Mouse (Mus musculus) thymus, postnatal 25 days (tissue): ENCODE data around the gene Cenps.
"Not testable (repeated sequence)": the region's sequence is repeated elsewhere in the genome, so short reads cannot be mapped to it uniquely, and the experiment has no call there.

ENCODE experiments used
- DNase-seq: peaks from one replicate; pipeline ENCODE4 v3.0.0; 2022

Gene Cenps

GRCm38 (mm10) chr4:149155711-149156110 lies 18.3 kb upstream of the Cenps start:
- no peak for DNase-seq

- no peak for DNase-seq
These were observed 17.4 kb upstream of the Cenps start for GRCm38 (mm10) chr4:149154859-149155258.

GRCm38 (mm10) chr4:149150721-149151120 lies 13.3 kb upstream of the Cenps start:
- no peak for DNase-seq

GRCm38 (mm10) chr4:149150256-149150655 lies 12.8 kb upstream of the Cenps start:
- no peak for DNase-seq

GRCm38 (mm10) chr4:149149611-149150010 lies 12.2 kb upstream of the Cenps start:
- no peak for DNase-seq

- no peak for DNase-seq
These were observed 11.8 kb upstream of the Cenps start for GRCm38 (mm10) chr4:149149196-149149595.

GRCm38 (mm10) chr4:149148084-149148483 lies 10.7 kb upstream of the Cenps start:
- DNase-seq: no peak

- peak; percentile 10 for DNase-seq
These were observed 10.1 kb upstream of the Cenps start for GRCm38 (mm10) chr4:149147528-149147927.

- DNase-seq: no peak
These were observed 7.7 kb upstream of the Cenps start for GRCm38 (mm10) chr4:149145151-149145550.

GRCm38 (mm10) chr4:149144459-149144858 lies 7.0 kb upstream of the Cenps start:
- DNase-seq: peak; percentile 81

GRCm38 (mm10) chr4:149143594-149143993 lies 6.2 kb upstream of the Cenps start:
- DNase-seq: no peak

GRCm38 (mm10) chr4:149138515-149138914 lies 1.1 kb upstream of the Cenps start:
- no peak for DNase-seq

- DNase-seq: no peak
These were observed 1.1 kb downstream of the Cenps start for GRCm38 (mm10) chr4:149136116-149136850.

GRCm38 (mm10) chr4:149133395-149133794 lies 4.0 kb downstream of the Cenps start:
- DNase-seq: no peak

- no peak for DNase-seq
These were observed 5.5 kb downstream of the Cenps start for GRCm38 (mm10) chr4:149131789-149132565.

- no peak for DNase-seq
These were observed 6.2 kb downstream of the Cenps start for GRCm38 (mm10) chr4:149131021-149131752.

- no peak for DNase-seq
These were observed 9.0 kb downstream of the Cenps start for GRCm38 (mm10) chr4:149128467-149128866.

- DNase-seq: no peak
These were observed 10.8 kb downstream of the Cenps start, which contains the start of gene Cort for GRCm38 (mm10) chr4:149126663-149127062. Gene Cort (minus strand): TSS chr4:149126763.

GRCm38 (mm10) chr4:149126115-149126509 lies 11.3 kb downstream of the Cenps start:
- no peak for DNase-seq

GRCm38 (mm10) chr4:149125341-149126114 lies 11.9 kb downstream of the Cenps start:
- DNase-seq: no peak

GRCm38 (mm10) chr4:149123432-149123831 lies 14.0 kb downstream of the Cenps start:
- no peak for DNase-seq

GRCm38 (mm10) chr4:149119978-149120562 lies 17.4 kb downstream of the Cenps start:
- DNase-seq: not testable (repeated sequence)
